In genomic region chr7:3703148-3703878, GRCm38 (mm10) we compare ENCODE assay signal across 1 mouse cellular context.
TF ChIP-seq lines count a peak whose summit lies in the region.

No protein-coding gene starts in this region.

TF ChIP-seq in CH12.LX, 34 proteins besides CTCF, POLR2A, EP300 and RAD21 (continued from another document):
- TF ChIP-seq HCFC1 (IDR thresholded peaks at IDR 0.05; ENCODE audit: low read depth, low read length), result no peak
